Mouse (Mus musculus) heart, postnatal 0 days (tissue): ENCODE measurements around the gene Sestd1.

Experiments used
- CTCF ChIP-seq: IDR thresholded peaks from 2 replicates; pipeline ENCODE4 v1.5.1; 2016; ENCODE audit warnings: antibody characterized with exemption, control low read depth, low read depth
- EP300 ChIP-seq: IDR thresholded peaks from 2 replicates; pipeline ENCODE4 v1.6.1; 2016; ENCODE audit warnings: antibody characterized with exemption, low read depth

DNA sequence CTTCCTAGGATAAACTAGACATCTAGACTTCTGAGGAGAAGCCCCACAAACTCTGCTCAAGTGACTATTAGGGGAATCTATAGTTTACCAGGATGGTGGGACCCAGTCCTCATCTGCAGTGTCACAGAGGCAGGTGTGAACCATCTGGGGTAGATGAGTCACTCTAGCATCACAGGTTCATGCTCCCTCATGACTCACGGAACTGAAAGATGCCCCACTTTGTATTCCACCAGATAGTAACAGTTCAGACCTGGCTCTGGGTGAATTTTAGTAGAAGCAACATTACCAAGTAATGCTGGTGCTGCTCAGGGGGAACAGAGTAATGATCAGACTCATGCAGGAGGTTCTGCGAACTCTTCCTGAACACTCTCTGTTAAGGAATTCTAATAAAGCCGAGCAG lies 73.4 kb downstream of the Sestd1 start:
- TF ChIP-seq EP300: no peak
- TF ChIP-seq CTCF: no peak
